Mouse (Mus musculus) adipocyte (in vitro differentiated cells): ENCODE measurements around the gene Gstm3.
"Not testable (repeated sequence)": the region's sequence is repeated elsewhere in the genome, so short reads cannot be mapped to it uniquely, and the experiment has no call there.

Source experiments
- DNase-seq: peaks from one replicate; pipeline ENCODE4 v3.0.0-alpha.2; 2016; ENCODE audit warnings: low spot score

Gene Gstm3

GRCm38 (mm10) chr3:107968724-107969395 is at the start of gene Gstm3:
Gene Gstm3 (minus strand): TSS chr3:107969283.
- no peak for DNase-seq

DNA sequence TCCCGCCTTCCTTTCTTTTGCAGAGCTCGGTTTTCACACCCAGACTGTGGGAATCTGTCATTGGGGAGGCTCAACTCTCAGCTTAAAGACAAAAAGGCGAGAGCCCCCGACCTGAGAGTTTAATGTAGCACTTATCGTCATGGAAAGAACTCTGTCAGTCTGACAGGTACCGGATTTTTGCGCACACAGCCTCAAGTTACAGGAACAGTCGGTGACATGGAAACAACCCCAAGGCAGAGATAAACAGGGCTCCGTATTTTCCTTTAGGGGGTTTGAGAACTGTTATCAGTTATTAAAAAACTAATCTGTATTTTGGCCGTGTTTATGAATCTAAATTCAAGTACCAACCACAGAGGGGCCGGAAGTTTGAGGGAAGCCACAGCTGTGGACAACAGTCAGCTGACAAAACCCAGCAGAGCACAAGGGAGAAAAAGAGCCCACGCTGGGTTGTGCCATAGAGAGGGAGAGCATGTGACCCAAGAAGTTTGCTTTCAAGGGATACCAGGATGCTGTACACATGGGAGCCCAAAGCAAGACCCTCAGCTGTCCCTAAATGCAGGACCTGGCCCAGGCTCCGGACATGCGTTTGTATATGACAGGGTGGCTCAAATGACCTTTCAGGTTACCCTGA is 49.2 kb upstream of the Gstm3 start:
- no peak for DNase-seq

GRCm38 (mm10) chr3:108017473-108018189 is 48.5 kb upstream of the Gstm3 start, which contains the start of gene Gstm1:
Gene Gstm1 (minus strand): TSS chr3:108017973.
- peak; percentile 97 for DNase-seq

DNA sequence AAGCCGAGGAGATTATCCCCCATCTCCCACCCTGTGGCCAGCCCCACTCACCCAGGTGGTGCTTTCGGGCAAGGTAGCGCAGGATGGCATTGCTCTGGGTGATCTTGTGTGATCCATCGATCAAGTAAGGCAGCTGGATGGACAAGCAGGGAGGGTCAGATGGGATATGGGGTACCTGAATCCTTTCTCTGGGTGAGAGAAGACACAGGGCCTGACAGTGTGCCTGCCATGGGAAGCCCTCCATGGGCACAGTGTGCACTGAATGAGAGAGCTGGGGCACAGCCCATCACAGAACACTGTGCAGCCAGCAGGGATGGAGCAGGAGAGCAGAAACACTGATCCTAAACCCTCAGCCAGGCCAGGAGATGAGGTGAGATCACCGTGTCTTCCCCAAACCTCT is 47.4 kb upstream of the Gstm3 start:
- not testable (repeated sequence) for DNase-seq

DNA sequence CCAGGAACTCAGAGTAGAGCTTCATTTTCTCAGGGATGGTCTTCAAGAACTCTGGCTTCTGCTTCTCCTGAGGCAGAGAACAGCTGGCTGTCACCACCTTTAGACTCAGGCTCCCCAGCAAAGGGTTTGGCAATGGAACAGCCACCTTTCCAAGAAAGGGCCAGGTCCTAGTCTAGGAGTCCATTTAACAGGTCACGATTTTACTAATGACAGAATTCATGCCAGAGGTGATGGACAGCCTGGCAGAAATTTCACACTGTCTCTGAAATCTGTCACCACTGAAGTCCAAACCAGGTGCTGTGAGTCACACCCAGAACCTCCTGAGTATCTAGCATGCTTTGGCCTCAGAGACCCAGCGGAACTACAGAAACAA is 45.9 kb upstream of the Gstm3 start:
- DNase-seq: no peak

GRCm38 (mm10) chr3:108014098-108014973 is 45.3 kb upstream of the Gstm3 start:
- peak; percentile 66 for DNase-seq

DNA sequence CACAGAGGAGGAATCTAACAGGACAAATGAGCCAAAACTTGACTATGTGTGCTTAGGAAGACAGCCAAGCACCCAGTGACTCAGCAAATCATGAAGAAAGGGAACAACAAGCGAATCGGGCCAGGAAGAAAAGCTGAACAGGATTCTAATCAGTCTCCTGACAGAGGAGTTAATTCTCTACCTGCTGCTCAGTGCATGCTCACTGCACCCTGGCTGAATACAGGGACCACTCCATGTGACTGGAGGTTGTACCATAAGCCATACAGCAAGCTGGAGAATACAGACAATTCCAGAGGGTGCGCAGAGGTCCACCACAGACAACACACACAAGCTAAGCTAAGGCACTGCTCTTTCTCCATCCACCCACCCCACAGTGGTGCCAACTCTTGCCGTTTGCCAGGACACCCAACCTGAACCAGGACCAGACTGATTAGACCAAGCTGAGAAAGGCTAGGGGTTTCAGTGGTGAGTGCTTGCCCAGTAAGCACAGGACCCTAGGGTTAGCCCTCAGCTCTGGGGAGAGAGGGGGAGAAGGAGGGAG is 44.3 kb upstream of the Gstm3 start:
- DNase-seq: peak; percentile 96

DNA sequence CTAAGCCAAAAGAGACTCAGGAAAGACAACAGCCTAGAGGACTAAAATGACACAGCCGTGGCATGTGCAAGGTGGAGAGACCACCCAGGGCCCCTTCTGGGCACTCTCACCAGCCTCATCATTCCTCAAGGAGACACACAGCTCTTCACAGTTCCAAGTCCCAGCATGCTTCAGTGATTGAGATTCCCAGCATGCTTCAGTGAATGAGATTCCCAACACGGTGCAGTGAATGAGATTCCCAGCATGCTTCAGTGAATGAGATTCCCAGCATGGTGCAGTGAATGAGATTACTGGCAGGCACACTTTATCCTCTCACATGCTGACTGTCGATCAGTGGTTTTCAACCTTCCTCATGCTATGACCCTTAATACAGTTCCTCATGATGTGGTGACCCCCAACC is 42.5 kb upstream of the Gstm3 start:
- DNase-seq: no peak

GRCm38 (mm10) chr3:108010286-108010685 is 41.2 kb upstream of the Gstm3 start:
- DNase-seq: peak; percentile 81

DNA sequence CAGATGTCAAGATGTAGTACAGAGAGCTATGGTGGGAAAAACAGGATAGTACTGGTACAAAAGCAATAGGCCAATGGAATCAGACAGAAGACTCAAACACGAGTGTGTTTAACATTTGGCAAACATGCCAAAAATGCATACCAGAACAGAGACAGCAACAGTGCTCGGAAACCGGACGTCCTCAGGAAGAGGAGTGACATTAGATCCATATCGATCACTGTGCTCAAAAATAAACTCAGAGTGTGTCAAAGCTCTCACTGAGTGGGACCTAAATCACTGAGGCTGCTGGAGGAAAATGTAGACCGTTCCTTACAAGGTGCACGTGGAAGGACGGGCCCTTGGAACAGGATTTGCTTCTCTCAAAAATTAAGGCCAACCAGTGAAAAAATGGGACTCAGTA is 32.9 kb upstream of the Gstm3 start:
- no peak for DNase-seq

- no peak for DNase-seq
These were observed 30.4 kb upstream of the Gstm3 start for GRCm38 (mm10) chr3:107999491-107999890.

DNA sequence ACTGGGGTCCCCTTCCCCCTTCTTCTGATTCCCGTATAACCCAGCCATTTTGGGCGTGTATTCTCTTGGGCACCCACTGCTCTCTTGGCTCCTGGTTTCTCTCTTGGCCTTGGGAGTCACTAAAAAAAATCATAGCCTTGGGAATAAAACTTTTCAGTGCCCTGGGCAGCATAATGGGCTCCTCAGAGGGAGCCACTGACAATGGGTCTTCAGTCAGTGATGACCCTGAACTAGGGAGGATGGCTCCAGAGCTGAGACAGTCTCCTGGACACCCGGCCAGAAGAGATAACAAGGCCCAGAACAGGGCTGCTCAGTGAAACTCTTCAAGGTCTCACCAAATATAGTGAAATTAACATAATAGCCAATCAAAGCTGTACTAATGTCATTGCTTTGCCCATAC is 29.5 kb upstream of the Gstm3 start:
- DNase-seq: no peak

- DNase-seq: no peak
These were observed 27.5 kb upstream of the Gstm3 start for GRCm38 (mm10) chr3:107996576-107996975.

DNA sequence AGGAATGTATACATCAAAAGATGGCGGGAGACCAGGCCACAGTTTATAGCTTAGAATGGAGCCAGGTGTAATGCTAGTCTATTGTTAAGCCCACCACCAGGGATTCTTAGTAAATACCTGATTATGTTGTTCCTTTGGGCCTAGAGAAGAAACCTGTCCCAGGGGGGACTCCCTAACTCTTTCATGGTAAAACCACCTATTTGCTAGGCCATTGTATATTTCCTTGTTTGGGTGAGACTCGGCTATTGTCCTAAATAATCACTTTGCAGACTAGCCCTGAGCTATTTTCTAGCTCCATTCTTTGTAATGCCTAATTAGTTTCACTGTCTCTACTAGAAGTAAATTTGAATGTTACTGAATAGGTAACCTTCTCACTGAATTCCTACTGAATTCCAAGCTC is 26.9 kb upstream of the Gstm3 start:
- not testable (repeated sequence) for DNase-seq

DNA sequence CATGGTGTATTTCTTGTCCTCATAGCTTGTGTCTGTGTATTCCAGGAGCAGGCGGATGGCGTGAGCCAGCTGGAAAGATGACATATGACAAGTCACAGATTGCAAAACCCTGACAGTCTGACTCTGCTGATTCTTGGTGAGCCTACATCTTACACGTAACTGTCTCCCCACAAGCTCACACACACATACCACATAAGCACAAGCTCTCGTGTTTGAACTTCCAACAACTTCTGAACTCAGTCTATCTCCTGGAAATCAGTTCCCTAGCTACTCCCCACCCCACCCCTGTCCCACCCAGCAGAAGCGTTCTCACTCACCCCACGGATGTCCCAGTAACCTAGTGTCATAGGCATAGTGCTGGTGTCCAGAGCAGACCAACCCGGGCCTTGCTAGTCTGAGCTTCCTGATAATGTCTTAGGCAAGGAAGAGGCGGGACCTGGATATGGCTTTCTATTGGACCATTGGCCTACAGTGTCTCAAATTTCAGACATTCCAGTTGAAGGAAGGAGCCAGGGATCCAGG is 17.0 kb upstream of the Gstm3 start, which contains the start of gene Gstm2:
Gene Gstm2, minus strand, starts transcription at position 413 of the 522 bp plus-strand sequence.
- peak; percentile 89 for DNase-seq

DNA sequence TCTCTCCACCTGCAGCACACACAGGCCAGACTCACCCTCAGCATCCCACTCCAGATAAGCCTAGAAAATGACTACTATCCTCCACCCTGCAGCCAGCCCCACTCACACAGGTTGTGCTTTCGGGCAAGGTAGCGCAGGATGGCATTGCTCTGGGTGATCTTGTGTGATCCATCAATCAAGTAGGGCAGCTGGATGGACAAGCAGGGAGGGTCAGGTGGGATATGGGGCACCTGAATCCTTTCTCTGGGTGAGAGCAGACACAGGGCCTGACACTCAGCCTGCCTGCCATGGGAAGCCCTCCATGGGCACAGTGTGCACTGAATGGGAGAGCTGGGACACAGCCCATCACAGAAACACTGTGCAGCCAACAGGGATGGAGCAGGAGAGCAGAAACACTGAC is 16.1 kb upstream of the Gstm3 start:
- DNase-seq: not testable (repeated sequence)

DNA sequence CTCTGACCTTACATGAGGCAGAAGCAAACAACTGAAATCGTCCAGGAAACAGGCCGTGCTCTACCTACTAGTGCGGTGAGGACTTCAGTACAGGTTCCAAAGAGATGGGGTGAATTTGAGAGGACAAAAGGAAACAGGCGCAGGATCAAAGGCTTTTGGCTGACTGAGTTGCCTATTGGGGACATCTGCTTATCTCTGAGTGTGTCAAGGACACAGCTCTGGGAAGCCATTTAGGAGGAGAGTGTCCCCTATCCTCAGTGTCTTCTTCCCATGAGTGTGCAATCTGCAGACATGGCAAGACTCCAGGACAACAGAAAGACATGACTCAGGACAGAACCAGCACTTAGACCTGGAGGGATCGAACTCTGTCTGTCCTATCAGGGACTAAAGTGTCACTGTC is 15.4 kb upstream of the Gstm3 start:
- no peak for DNase-seq

GRCm38 (mm10) chr3:107983771-107984170 is 14.7 kb upstream of the Gstm3 start:
- DNase-seq: no peak

- no peak for DNase-seq
These were observed 13.6 kb upstream of the Gstm3 start for GRCm38 (mm10) chr3:107982726-107983125.

DNA sequence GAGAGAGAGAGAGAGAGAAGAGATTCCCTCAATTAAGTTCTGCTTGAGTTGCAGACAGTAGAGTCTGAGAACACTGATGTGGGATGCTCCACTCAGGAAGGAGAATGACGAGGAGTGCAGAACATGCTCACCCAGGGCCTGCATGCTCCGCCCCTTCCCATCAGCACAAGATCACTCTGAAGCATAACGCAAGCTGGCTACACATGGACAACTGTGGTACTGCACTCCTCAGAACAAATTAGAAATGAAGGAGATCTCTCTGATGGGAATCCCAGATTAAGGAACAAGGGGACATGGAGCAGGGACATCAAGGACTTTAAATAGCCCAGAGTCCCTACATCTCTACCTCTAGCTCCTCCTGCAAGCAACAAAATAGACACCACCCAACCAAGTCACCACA is 12.2 kb upstream of the Gstm3 start:
- DNase-seq: no peak

DNA sequence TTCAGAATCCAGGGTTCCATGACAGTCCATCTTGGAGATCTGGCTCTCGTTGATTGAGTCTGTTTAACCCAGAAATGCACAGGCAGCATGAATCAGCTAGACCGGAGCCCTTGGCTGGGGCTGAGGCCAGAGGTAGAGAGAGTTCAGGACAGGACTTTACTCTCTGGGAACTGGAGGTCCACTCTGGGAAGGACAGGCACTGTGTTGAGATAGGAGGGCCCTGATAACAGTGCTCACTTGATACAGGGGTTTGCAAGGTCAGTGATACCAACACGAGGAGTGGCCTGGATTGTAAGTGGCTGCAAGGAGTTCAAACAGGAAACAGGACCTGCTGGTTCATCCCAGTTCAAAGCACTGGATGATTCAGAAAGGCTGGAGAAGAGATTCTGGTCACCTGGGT is 8.6 kb upstream of the Gstm3 start:
- no peak for DNase-seq

- no peak for DNase-seq
These were observed 5.2 kb upstream of the Gstm3 start for GRCm38 (mm10) chr3:107974237-107974636.
